Mouse (Mus musculus) liver, adult 2 months (tissue): ENCODE measurements around the gene Gm7534.

Experiments used
- CTCF ChIP-seq: fragments of 200-500 bp; IDR thresholded peaks from 2 replicates; pipeline ENCODE4 v1.5.1; 2011; ENCODE audit warnings: low read depth, low read length, control low read depth
- POLR2A ChIP-seq: fragments of 200-500 bp; IDR thresholded peaks from 2 replicates; pipeline ENCODE4 v1.6.1; 2011; ENCODE audit warnings: low read length, control low read depth; ENCODE audit not compliant: insufficient read depth; ENCODE audit errors: extremely low read depth

DNA sequence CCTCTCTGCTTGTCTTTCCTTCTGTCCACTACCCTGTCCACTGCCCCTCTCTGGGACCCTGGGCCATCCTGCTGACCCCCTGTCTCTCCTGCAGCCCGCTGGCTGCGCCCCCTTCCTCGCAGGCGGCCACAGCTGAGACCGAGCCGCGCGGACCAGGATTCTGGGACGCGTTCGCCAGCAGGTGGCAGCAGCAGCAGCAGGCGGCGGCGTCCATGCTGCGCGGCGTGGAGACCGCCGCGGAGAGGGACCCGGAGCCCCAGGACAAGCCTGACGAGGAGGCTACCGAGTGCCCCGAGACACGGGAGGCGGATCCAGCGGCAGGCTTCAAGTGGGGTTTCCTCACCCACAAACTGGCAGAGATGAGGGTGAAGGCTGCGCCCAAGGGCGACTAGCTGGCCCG, 46.8 kb upstream of the Gm7534 start:
- TF ChIP-seq CTCF (peak; percentile 82), POLR2A (no peak)
